Mouse (Mus musculus) stomach, postnatal 0 days (tissue): ENCODE data around the gene Lin28a. TPM values are rescaled to one million over a fixed set of nuclear protein-coding genes. Genes with fewer than 3 reads are reported as not detected.
A peak's percentile ranks its signal among the peaks of the same experiment; 100 is the strongest.
"Not testable (repeated sequence)": the region's sequence is repeated elsewhere in the genome, so short reads cannot be mapped to it uniquely, and the experiment has no call there.

Experiments
- ATAC-seq: fragments of 200-750 bp; cut with Nextera tagmentation; 2 replicates; pipeline ENCODE4 v1.8.0; 2017; ENCODE audit not compliant: low FRiP score, low TSS enrichment
- DNase-seq: peaks from one replicate; pipeline ENCODE4 v3.0.0-alpha.2; 2016; ENCODE audit warnings: low spot score
- H3K27ac ChIP-seq: fragments of 300-500 bp; sonication (generic); replicated peaks from 2 replicates; pipeline ENCODE4 v1.5.1; 2014; ENCODE audit warnings: mild to moderate bottlenecking, control low read depth
- H3K27me3 ChIP-seq: fragments of 300-500 bp; sonication (generic); 2 replicates; pipeline ENCODE4 v1.6.1; 2014; ENCODE audit warnings: low read length; ENCODE audit not compliant: control insufficient read depth, insufficient read depth
- H3K36me3 ChIP-seq: fragments of 300-500 bp; sonication (generic); 2 replicates; pipeline ENCODE4 v1.6.1; 2014; ENCODE audit warnings: low read length, mixed read lengths; ENCODE audit not compliant: control insufficient read depth, insufficient read depth
- H3K4me1 ChIP-seq: fragments of 300-500 bp; sonication (generic); replicated peaks from 2 replicates; pipeline ENCODE4 v1.6.1; 2014; ENCODE audit warnings: antibody characterized with exemption; ENCODE audit not compliant: control insufficient read depth, insufficient read depth
- H3K4me2 ChIP-seq: fragments of 300-500 bp; sonication (generic); replicated peaks from 2 replicates; pipeline ENCODE4 v1.6.1; 2014; ENCODE audit warnings: low read depth, mild to moderate bottlenecking, control low read depth, moderate library complexity
- H3K4me3 ChIP-seq: fragments of 300-500 bp; sonication (generic); 2 replicates; pipeline ENCODE4 v1.5.1; 2014; ENCODE audit warnings: low read depth, low read length, control low read depth
- H3K9ac ChIP-seq: fragments of 300-500 bp; sonication (generic); 2 replicates; pipeline ENCODE4 v1.6.1; 2014; ENCODE audit warnings: mild to moderate bottlenecking, low read length, control low read depth, mixed read lengths
- H3K9me3 ChIP-seq: fragments of 300-500 bp; sonication (generic); 2 replicates; pipeline ENCODE4 v1.6.1; 2016; ENCODE audit warnings: low read length; ENCODE audit not compliant: control insufficient read depth
- CTCF ChIP-seq: IDR thresholded peaks from 2 replicates; pipeline ENCODE4 v1.5.1; 2016; ENCODE audit warnings: antibody characterized with exemption, low read depth, mild to moderate bottlenecking, moderate library complexity
- EP300 ChIP-seq: optimal IDR thresholded peaks from 2 replicates; pipeline ENCODE3; 2016; ENCODE audit warnings: antibody characterized with exemption
- WGBS: fragments of 180-500 bp; shearing (Covaris S2); extraction: QIAGEN DNeasy Blood & Tissue Kit; methylation state at CpG from one replicate; pipeline ENCODE4 v1.1.7; 2014; 5-methylcytosine and 5-hydroxymethylcytosine counted together
- polyA plus RNA-seq: library from polyadenylated mRNA; unstranded; fragments of >200 nt; fragmentation: Nextera tagmentation; extraction: Ambion mirVana; gene quantifications from 2 replicates; pipeline ENCODE4 v1.2.1, GENCODE M21; 2015

Gene Lin28a
- polyA plus RNA-seq, 1 experiment from 2014 or later, result not detected

DNA sequence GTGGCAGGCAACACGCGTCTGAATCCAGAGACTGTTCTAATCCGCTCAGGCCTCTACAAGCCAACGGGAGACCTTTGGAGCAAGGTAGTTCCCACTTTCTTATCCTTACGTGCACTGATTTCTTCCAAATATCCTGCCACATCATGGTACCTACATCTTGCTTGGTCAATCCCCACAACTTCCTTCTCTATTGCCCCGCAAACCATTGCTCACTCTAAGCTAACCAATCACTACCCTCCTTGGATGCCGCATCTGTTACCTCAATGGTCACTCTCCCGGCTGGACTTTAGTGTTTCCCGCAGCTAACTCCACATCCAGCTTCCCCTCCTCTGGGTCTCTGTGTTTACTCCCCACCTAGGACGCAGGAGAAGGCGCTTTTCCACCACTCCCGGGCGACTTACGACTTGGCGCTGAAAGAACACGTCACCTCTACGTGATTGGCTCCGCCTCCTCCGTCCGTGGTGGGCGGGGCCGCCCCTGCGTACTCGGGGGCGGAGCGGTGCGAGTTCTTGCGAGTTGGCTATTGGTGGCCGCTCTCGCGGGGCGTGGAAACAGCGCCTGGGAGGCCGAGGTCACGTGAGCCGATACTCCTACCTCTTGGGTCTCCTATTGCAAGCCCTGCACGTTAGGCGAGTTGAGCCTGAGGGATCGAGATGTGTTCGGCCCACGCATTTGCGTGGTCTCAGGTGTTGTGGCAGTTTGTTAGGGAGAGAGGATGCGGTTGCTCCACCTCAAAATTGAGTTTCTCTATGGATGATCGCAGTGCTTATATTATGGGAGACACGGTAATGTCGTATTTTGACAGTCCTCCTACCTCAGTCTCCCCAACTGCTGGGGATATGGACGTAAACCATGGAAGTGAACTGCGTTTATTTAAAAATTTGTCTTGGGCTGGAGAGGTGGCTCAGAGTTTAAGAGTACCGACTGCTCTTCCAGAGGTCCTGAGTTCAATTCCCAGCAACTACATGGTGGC is 17.9 kb downstream of the Lin28a start, which contains the start of gene Dhdds:
Gene Dhdds, minus strand, starts transcription at position 453 of the 973 bp plus-strand sequence.
- ATAC-seq (peak; percentile 98), DNase-seq (peak; percentile 99)
- peak within 1 kb of the TSS; percentile 70 for H3K4me3 ChIP-seq
- TF ChIP-seq CTCF, result no peak
- TF ChIP-seq EP300, result no peak
- WGBS, result 1% methylated on average over 49 of the region's 49 CpGs
- H3K9me3 ChIP-seq, result no peaks in the 10 kb centered on the region
- peak within 1 kb of the TSS; percentile 75 for H3K4me2 ChIP-seq
- H3K4me1 ChIP-seq, result no peaks in the 10 kb centered on the region
- H3K27ac ChIP-seq, result peak within 1 kb of the TSS; percentile 66; the same call in 1 of the 2 replicates
- peak within 1 kb of the TSS; percentile 80 for H3K9ac ChIP-seq
- no peaks in the 10 kb centered on the region for H3K27me3 ChIP-seq
- H3K36me3 ChIP-seq, result no peaks in the 10 kb centered on the region

GRCm38 (mm10) chr4:133994697-133995096 is 23.9 kb downstream of the Lin28a start:
- Histone ChIP-seq H3K4me3 (no peak overlapping the region), H3K4me1 (no peaks in the 10 kb centered on the region), H3K27ac (no peak overlapping the region), H3K9ac (no peak overlapping the region), H3K4me2 (no peak overlapping the region), H3K36me3 (peaks cover 26% of the 10 kb centered on the region), H3K27me3 (no peaks in the 10 kb centered on the region), H3K9me3 (no peaks in the 10 kb centered on the region)
- 90% methylated on average over 8 of the region's 8 CpGs for WGBS
- DNase-seq, result no peak
- TF ChIP-seq CTCF, result no peak
- no peak for TF ChIP-seq EP300
- no peak for ATAC-seq

DNA sequence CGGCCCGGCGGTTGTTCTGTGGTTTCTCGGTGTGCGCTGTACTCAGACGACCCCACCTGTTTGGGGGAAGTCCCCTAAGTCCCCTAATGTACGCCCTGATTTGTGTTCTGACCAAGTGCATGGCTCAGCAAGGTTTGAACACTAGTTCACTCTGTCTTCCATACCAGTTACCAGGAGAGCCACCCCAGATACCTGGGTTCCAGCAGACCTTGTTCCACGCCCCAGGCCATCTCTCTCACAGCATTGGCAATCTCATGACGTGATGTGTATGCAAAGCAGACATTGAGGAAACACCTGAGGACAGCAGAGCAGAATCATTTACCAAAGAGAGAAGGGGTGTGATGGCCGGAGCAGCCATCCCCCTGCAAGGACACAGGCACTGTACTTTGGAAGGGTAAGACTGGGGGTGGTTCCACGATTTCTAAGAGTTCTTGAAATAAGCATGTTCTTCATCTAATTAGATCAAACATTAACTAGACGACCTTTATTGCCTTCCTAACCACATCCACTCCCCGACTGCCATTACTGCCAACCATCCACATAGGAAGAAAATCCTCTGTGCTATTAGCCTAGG is 27.5 kb downstream of the Lin28a start:
- no peak for ATAC-seq
- no peak for TF ChIP-seq EP300
- TF ChIP-seq CTCF, result no peak

DNA sequence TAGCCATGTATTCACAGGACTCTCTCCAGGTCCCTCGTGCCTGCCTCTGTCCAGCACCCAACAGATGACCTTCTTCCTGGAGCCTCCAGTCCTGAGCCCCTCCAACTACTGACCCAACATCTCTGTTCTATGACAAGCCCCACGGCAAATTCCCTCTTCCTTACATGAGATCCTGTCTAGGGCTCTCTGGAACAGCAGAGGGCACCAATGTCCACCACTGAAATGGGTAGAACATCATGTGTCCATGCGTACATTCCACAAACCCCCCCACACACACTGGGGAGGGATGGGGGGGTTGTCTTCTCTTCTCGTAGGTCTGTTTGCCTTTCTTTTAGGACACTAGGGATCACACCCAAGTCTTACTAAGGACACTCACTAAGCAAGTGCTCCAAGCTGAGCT is 28.6 kb downstream of the Lin28a start:
- H3K4me2 ChIP-seq, result no peak overlapping the region
- H3K27me3 ChIP-seq, result no peaks in the 10 kb centered on the region
- peaks cover 30% of the 10 kb centered on the region for H3K36me3 ChIP-seq
- ATAC-seq (no peak), DNase-seq (no peak)
- no peaks in the 10 kb centered on the region for H3K4me1 ChIP-seq
- no peak overlapping the region for H3K9ac ChIP-seq
- TF ChIP-seq CTCF (peak; percentile 42), EP300 (no peak)
- H3K4me3 ChIP-seq, result no peak overlapping the region
- no peaks in the 10 kb centered on the region for H3K9me3 ChIP-seq
- H3K27ac ChIP-seq, result no peak overlapping the region
- 57% methylated on average over 4 of the region's 4 CpGs for WGBS

More for the DNA sequence above, 27.5 kb downstream of the Lin28a start:
- Histone ChIP-seq H3K4me3 (no peak overlapping the region), H3K27me3 (no peaks in the 10 kb centered on the region), H3K4me2 (no peak overlapping the region), H3K4me1 (no peaks in the 10 kb centered on the region), H3K9ac (no peak overlapping the region), H3K27ac (no peak overlapping the region), H3K36me3 (peaks cover 26% of the 10 kb centered on the region), H3K9me3 (no peaks in the 10 kb centered on the region)
- DNase-seq, result no peak
- WGBS, result 89% methylated on average over 13 of the region's 13 CpGs

DNA sequence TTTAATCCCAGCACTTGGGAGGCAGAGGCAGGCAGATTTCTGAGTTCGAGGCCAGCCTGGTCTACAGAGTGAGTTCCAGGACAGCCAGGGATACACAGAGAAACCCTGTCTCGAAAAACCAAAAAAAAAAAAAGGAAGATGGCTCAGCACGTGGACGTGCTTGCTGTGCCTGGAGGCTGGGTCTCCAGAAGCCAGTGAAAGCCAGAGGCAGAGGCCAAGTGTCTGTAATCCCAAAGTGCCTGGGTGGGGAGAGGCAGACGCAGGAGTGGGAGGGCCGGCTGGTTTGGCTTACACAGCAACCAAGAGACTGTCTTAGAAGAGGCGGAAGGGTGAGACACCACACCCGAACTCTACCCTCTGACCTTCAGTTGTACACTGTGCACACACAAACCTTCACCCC is 30.4 kb downstream of the Lin28a start:
- H3K4me2 ChIP-seq, H3K27ac ChIP-seq, DNase-seq, H3K27me3 ChIP-seq, H3K9ac ChIP-seq, H3K9me3 ChIP-seq, H3K4me1 ChIP-seq, ATAC-seq, H3K4me3 ChIP-seq: not testable (repeated sequence)
- 78% methylated on average over 6 of the region's 8 CpGs for WGBS
- peaks cover 24% of the 10 kb centered on the region for H3K36me3 ChIP-seq

GRCm38 (mm10) chr4:133982936-133983335 is 35.7 kb downstream of the Lin28a start:
- TF ChIP-seq EP300 (no peak), CTCF (no peak)
- H3K36me3 ChIP-seq, result peaks cover 11% of the 10 kb centered on the region
- WGBS, result 89% methylated on average over 13 of the region's 13 CpGs

More at GRCm38 (mm10) chr4:133982936-133983335, 35.7 kb downstream of the Lin28a start:
- no peak overlapping the region for H3K4me3 ChIP-seq
- H3K9me3 ChIP-seq, result no peaks in the 10 kb centered on the region
- H3K27ac ChIP-seq, result no peak overlapping the region
- no peaks in the 10 kb centered on the region for H3K4me1 ChIP-seq
- no peak for DNase-seq
- H3K4me2 ChIP-seq, result no peak overlapping the region
- no peak overlapping the region for H3K9ac ChIP-seq
- ATAC-seq, result no peak
- H3K27me3 ChIP-seq, result no peaks in the 10 kb centered on the region
